Mouse (Mus musculus) heart, embryonic 13.5 days (tissue): ENCODE results near the gene Gm28047. TPM values are rescaled to one million over a fixed set of nuclear protein-coding genes. Genes with fewer than 3 reads are reported as not detected.

Source experiments
- ATAC-seq: fragments of 200-750 bp; cut with Nextera tagmentation; 2 replicates; pipeline ENCODE4 v1.8.0; 2017; ENCODE audit warnings: moderate TSS enrichment; ENCODE audit not compliant: insufficient number of reproducible peaks, low FRiP score, low TSS enrichment; ENCODE audit errors: extremely low read depth
- H3K27ac ChIP-seq: fragments of 300-500 bp; sonication (generic); replicated peaks from 2 replicates; pipeline ENCODE4 v1.5.1; 2015; ENCODE audit warnings: moderate library complexity, mild to moderate bottlenecking, inconsistent platforms
- H3K27me3 ChIP-seq: fragments of 300-500 bp; sonication (generic); replicated peaks from 2 replicates; pipeline ENCODE4 v1.6.1; 2015; ENCODE audit warnings: mild to moderate bottlenecking, inconsistent platforms
- H3K36me3 ChIP-seq: fragments of 300-500 bp; sonication (generic); 2 replicates; pipeline ENCODE4 v1.6.1; 2015; ENCODE audit warnings: mild to moderate bottlenecking, inconsistent platforms
- H3K4me1 ChIP-seq: fragments of 300-500 bp; sonication (generic); 2 replicates; pipeline ENCODE4 v1.6.1; 2015; ENCODE audit warnings: inconsistent platforms
- H3K4me2 ChIP-seq: fragments of 300-500 bp; sonication (generic); 2 replicates; pipeline ENCODE4 v1.6.1; 2015; ENCODE audit warnings: inconsistent platforms, mild to moderate bottlenecking, moderate library complexity
- H3K4me3 ChIP-seq: fragments of 300-500 bp; sonication (generic); 2 replicates; pipeline ENCODE4 v1.5.1; 2015; ENCODE audit warnings: moderate library complexity, mild to moderate bottlenecking, inconsistent platforms
- H3K9ac ChIP-seq: fragments of 300-500 bp; sonication (generic); 2 replicates; pipeline ENCODE4 v1.6.1; 2015; ENCODE audit warnings: inconsistent platforms, mild to moderate bottlenecking, moderate library complexity
- H3K9me3 ChIP-seq: fragments of 300-500 bp; sonication (generic); 2 replicates; pipeline ENCODE4 v1.6.1; 2016; ENCODE audit warnings: inconsistent platforms
- WGBS: fragments of 180-500 bp; shearing (Covaris S2); methylation state at CpG from one replicate; pipeline ENCODE4 v1.1.7; 2015; ENCODE audit warnings: mixed read lengths; 5-methylcytosine and 5-hydroxymethylcytosine counted together
- microRNA counts: library from miRNA; unstranded; fragments of <30 nt; microRNA quantifications from one replicate; lab custom pipeline; 2016
- microRNA-seq: library from miRNA; unstranded; fragments of <30 nt; microRNA quantifications from one replicate; pipeline ENCODE4, GENCODE M21; 2016
- polyA plus RNA-seq: library from polyadenylated mRNA; unstranded; fragments of >200 nt; fragmentation: Nextera tagmentation; extraction: Ambion mirVana; gene quantifications from 2 replicates; pipeline ENCODE4 v1.2.1, GENCODE M21; 2015

The Gm28047 gene
- polyA plus RNA-seq, 1 experiment from 2014 or later = not detected

GRCm38 (mm10) chr15:102483136-102483535 is 141.7 kb downstream of the Gm28047 start:
- Histone ChIP-seq H3K27ac (peak overlapping the region; percentile 65), H3K4me2 (peak overlapping the region; percentile 32), H3K4me3 (no peak overlapping the region), H3K9ac (no peak overlapping the region), H3K4me1 (peaks cover 33% of the 10 kb centered on the region), H3K36me3 (peaks cover 92% of the 10 kb centered on the region), H3K27me3 (no peaks in the 10 kb centered on the region), H3K9me3 (no peaks in the 10 kb centered on the region)
- WGBS = 44% methylated on average over 3 of the region's 3 CpGs
- no peak for ATAC-seq

GRCm38 (mm10) chr15:102474520-102474919 is 150.3 kb downstream of the Gm28047 start:
- H3K4me1 ChIP-seq = peaks cover 19% of the 10 kb centered on the region
- H3K27me3 ChIP-seq = no peaks in the 10 kb centered on the region
- 81% methylated on average over 2 of the region's 2 CpGs for WGBS
- no peak overlapping the region for H3K4me3 ChIP-seq
- peaks cover 64% of the 10 kb centered on the region for H3K36me3 ChIP-seq
- H3K9ac ChIP-seq = no peak overlapping the region
- H3K4me2 ChIP-seq = no peak overlapping the region
- no peak for ATAC-seq
- no peak overlapping the region for H3K27ac ChIP-seq
- no peaks in the 10 kb centered on the region for H3K9me3 ChIP-seq

MicroRNA genes within 50 kb of the gene (microRNA counts, 519-probe panel; counts per million panel counts)
- 209 counts per million, percentile 61 among the panel's probes with 10 or more counts for microRNA mmu-miR-688 (lab: Ali Mortazavi, UCI)

Small RNA genes lying within 50 kb of the gene (microRNA-seq; reads per million reads assigned to microRNA genes)
- gene Mir688 = 1.4 reads per million

Other genes starting within 250 kb of the Gm28047 start
- 4.3 and 4.6 TPM in 2 replicates for gene Sp1, start 218.9 kb downstream of the Gm28047 start, polyA plus RNA-seq
- 0.82 and 1.4 TPM in 2 replicates for gene Amhr2, start 179.7 kb downstream of the Gm28047 start, polyA plus RNA-seq
- gene Prr13, start 166.0 kb downstream of the Gm28047 start, polyA plus RNA-seq = 93.9 and 102 TPM in 2 replicates
- 141 and 142 TPM in 2 replicates for gene Pcbp2, start 154.5 kb downstream of the Gm28047 start, polyA plus RNA-seq
- gene Gm10337, start 121.3 kb downstream of the Gm28047 start, polyA plus RNA-seq = 4.2 TPM in 1 of 2 replicates, not detected in the other
- gene Map3k12, start 108.0 kb downstream of the Gm28047 start, polyA plus RNA-seq = 10.8 and 11.6 TPM in 2 replicates
- gene Tarbp2, start 106.9 kb downstream of the Gm28047 start, polyA plus RNA-seq = 94.6 and 103 TPM in 2 replicates
- gene Npff, start 100.1 kb downstream of the Gm28047 start, polyA plus RNA-seq = 1.0 and 2.3 TPM in 2 replicates
- gene Atf7, start 397 bp upstream of the Gm28047 start, polyA plus RNA-seq = 25.1 and 30.0 TPM in 2 replicates
- 72.3 and 73.9 TPM in 2 replicates for gene Atp5g2, start 47.3 kb upstream of the Gm28047 start, polyA plus RNA-seq
- 50.8 and 54.6 TPM in 2 replicates for gene Calcoco1, start 97.1 kb upstream of the Gm28047 start, polyA plus RNA-seq